Mouse (Mus musculus): ENCODE results near the gene Pate3. TPM values are rescaled to one million over a fixed set of nuclear protein-coding genes. Genes with fewer than 3 reads are reported as not detected.

Pate3 gene
- polyA plus RNA-seq (2012; rRNA removed; ENCODE audit: low replicate concordance), result not detected in 2 replicates

GRCm38 (mm10) chr9:35648102-35648501, at the start of gene Pate3:
TSS of gene Pate3 (minus strand) at chr9:35648202.

GRCm38 (mm10) chr9:35687013-35687412, 39.0 kb upstream of the Pate3 start, which contains the start of gene Pate1:
TSS of gene Pate1 (minus strand) at chr9:35687390.

GRCm38 (mm10) chr9:35611841-35612240, 36.2 kb downstream of the Pate3 start, which contains the start of gene Pate4:
TSS of gene Pate4 (minus strand) at chr9:35611941.

Other genes starting within 250 kb of the Pate3 start
- gene Cdon, start 227.1 kb downstream of the Pate3 start, polyA plus RNA-seq (2012; rRNA removed; ENCODE audit: low replicate concordance), result 12.7 and 25.7 TPM in 2 replicates
- gene Gm1113, start 129.9 kb downstream of the Pate3 start, polyA plus RNA-seq (2012; rRNA removed; ENCODE audit: low replicate concordance), result not detected in 2 replicates
- 0.15 TPM in 1 of 2 replicates, not detected in the other for gene Ddx25, start 89.7 kb downstream of the Pate3 start, polyA plus RNA-seq (2012; rRNA removed; ENCODE audit: low replicate concordance)
- 2.0 and 4.3 TPM in 2 replicates for gene Pus3, start 89.6 kb downstream of the Pate3 start, polyA plus RNA-seq (2012; rRNA removed; ENCODE audit: low replicate concordance)
- 0.10 and 0.19 TPM in 2 replicates for gene Pate2, start 77.9 kb downstream of the Pate3 start, polyA plus RNA-seq (2012; rRNA removed; ENCODE audit: low replicate concordance)
- gene Hyls1, start 77.8 kb downstream of the Pate3 start, polyA plus RNA-seq (2012; rRNA removed; ENCODE audit: low replicate concordance), result 1.3 and 2.2 TPM in 2 replicates
- not detected in 2 replicates for gene Pate4, start 36.3 kb downstream of the Pate3 start, polyA plus RNA-seq (2012; rRNA removed; ENCODE audit: low replicate concordance)
- not detected in 2 replicates for gene Pate1, start 39.2 kb upstream of the Pate3 start, polyA plus RNA-seq (2012; rRNA removed; ENCODE audit: low replicate concordance)
- gene Gm17677, start 92.8 kb upstream of the Pate3 start, polyA plus RNA-seq (2012; rRNA removed; ENCODE audit: low replicate concordance), result not detected in 2 replicates
- not detected in 2 replicates for gene Gm17727, start 129.9 kb upstream of the Pate3 start, polyA plus RNA-seq (2012; rRNA removed; ENCODE audit: low replicate concordance)
- not detected in 2 replicates for gene Gm27235, start 141.9 kb upstream of the Pate3 start, polyA plus RNA-seq (2012; rRNA removed; ENCODE audit: low replicate concordance)
- gene D730048I06Rik, start 141.9 kb upstream of the Pate3 start, polyA plus RNA-seq (2012; rRNA removed; ENCODE audit: low replicate concordance), result 0.09 TPM in 1 of 2 replicates, not detected in the other
- 0.24 TPM in 1 of 2 replicates, not detected in the other for gene 9230110F15Rik, start 195.9 kb upstream of the Pate3 start, polyA plus RNA-seq (2012; rRNA removed; ENCODE audit: low replicate concordance)

All from subcutaneous adipose tissue, adult 2 months (tissue).